Mouse (Mus musculus) lung, adult 18-20 months (tissue): ENCODE data around the gene Eps8.

ENCODE experiments used
- DNase-seq, 2 experiments: peaks; one replicate each; pipeline ENCODE4 v3.0.0; 2022; ENCODE audit warnings: mixed read lengths in 2 of 2

Gene Eps8

DNA sequence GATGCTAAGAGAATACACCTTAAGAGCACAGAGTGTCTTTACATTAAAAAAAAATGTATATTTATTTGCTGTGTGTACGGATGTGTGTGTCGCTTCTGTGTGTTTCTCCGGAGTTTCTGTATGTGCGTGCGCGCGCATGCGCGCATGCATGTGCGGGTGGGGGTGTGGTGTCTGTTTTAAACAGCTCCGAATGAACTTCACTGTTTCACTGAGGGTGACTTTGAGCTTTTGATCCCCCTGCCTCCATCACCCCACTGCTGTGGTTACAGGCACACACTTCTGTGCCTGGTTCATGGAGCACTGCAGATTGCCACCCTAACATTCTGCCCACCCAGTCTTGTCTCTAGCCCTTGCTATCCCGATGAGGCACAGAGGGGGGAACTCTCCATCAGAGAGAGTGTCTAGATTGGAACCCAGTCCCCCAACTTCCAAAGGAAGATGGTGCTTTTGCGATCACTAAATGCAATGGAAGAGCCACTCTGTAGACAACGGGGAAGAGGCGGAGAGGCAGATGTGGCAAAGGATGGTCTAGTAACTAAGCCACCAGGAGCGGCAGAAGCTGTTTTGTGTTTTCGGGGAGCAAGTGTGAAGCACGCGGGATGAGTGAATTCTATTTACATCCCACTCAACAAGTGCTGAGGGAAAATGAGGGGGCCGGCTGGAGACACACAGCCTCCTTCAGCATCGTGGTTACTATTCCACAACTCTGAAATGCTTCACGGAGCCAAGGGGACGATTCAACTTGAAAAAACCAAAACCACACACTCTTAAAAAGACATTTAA, 7.1 kb upstream of the Eps8 start:
- no peak for DNase-seq

DNA sequence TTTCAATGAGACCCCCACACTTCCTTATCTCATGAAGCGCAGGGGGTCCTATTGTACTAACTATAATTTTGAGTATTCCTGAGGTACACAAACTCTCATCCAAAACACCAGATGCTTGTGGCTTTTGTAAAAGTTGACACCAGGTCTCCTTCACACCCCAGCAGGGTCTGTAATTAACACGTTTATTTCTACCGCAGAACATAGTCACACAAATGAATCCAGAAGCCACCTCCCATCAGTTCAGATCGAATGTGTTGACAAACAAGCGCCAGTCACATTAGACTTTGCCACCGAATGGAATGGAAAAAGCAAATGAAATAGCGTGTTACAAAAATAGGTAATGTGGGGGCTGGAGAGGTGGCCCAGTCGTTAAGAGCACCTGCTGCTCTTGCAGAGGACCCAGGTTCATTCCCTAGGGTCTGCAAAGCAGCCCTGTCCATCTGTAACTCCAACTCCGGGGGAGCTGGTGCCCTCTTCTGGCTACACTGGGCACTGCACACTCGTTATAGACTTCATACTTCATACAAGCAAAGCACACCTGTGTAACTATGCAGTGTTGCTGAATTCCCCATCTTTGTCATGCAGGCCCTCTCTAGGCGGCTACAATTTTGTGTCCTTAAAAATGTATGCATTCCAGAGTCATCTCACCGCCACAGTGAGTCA, 3.9 kb upstream of the Eps8 start:
- no peak for DNase-seq

GRCm38 (mm10) chr6:137657203-137657602, 2.5 kb upstream of the Eps8 start:
- DNase-seq: no peak

DNA sequence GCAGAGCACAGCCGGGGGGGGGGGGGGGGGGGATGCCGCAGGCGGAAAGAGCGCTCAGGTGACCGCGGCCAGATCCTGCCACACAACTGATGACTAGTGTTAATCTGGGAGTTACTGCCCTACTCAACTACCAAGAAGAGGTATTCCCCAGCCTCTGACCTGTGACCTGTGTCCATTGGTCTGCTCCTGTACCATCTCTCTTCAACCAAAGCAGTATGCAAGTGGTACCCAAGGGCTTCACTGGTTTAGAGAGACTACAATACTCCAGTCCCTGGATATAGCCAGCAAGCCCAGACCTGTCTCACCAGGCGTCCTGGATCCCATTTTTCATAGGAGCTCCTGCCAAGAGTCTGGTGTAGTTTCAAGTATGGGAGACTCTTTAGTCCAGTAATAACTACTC, 5.1 kb downstream of the Eps8 start:
- DNase-seq: peak in 1 of 2 experiments; percentile 6

- peak; percentile 77 to 81 for DNase-seq
Measured at GRCm38 (mm10) chr6:137649068-137649480, 5.6 kb downstream of the Eps8 start.

DNA sequence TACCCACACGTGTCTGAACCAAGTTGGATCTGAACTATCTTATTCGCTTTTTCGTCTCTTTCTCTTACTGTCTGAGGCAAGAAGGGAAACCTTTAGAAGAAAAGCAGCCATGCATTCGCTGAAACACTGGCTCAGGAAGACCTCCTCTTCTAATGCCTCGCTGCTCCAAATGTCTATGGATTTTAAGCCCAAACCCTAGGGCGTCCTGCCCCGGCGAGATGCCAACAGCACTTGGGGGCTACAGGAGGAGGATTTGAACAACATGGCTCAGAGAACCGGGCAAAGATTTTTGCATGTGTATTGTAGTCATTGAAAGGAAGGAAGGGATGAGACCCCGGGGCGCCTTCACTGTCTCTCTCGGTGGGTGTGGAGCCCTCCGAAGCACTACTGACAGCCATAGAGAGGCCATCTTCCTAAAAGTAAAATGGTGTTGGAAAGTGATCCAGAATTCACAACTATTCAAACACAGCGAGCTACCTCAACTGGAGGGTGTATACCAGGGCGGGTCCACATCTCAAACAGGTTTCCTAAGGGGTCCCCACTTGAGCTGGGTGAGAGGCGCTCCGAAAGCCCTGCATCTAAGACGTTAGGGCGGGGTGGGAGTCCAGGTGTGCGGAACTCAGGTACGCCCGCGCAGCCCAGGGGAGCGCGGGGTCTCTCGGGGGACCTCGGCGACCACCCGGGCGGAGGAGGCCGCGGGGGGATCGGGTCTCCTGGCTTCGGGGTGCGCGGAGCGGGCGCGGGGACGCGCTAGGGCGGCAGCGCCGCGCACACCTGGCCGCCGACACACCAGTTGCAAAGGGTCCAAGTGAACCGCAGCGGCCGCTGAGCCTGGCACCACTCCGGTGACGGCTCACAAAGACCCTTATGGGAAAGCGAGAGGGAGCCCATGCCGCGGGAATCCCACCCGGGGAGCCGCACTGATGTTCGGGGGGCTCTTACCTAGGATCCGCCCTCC, 6.3 kb downstream of the Eps8 start:
- DNase-seq: no peak

- no peak for DNase-seq
Measured at GRCm38 (mm10) chr6:137647646-137648045, 7.0 kb downstream of the Eps8 start.

GRCm38 (mm10) chr6:137646726-137647125, 8.0 kb downstream of the Eps8 start:
- no peak for DNase-seq

GRCm38 (mm10) chr6:137644893-137645292, 9.8 kb downstream of the Eps8 start:
- DNase-seq: no peak

DNA sequence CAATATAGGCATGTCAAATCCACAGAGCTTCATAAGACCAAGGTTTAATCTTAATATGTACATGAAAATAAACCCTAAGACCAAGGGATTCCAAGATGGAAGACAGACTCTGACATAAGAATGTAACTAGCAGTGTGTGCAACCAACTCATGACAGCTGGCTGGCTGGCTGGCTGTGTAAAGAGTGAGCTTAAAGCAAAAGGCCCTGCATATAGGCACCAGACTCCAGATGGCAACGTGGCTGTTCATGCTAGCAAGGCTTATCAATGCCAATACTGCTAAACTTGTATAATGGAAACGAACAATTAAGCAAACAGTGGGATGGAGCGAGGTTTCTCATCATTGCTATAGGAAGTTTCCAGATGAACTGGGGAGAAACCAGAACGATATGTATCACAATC, 10.9 kb downstream of the Eps8 start:
- no peak for DNase-seq

GRCm38 (mm10) chr6:137641642-137642041, 13.0 kb downstream of the Eps8 start:
- DNase-seq: no peak

DNA sequence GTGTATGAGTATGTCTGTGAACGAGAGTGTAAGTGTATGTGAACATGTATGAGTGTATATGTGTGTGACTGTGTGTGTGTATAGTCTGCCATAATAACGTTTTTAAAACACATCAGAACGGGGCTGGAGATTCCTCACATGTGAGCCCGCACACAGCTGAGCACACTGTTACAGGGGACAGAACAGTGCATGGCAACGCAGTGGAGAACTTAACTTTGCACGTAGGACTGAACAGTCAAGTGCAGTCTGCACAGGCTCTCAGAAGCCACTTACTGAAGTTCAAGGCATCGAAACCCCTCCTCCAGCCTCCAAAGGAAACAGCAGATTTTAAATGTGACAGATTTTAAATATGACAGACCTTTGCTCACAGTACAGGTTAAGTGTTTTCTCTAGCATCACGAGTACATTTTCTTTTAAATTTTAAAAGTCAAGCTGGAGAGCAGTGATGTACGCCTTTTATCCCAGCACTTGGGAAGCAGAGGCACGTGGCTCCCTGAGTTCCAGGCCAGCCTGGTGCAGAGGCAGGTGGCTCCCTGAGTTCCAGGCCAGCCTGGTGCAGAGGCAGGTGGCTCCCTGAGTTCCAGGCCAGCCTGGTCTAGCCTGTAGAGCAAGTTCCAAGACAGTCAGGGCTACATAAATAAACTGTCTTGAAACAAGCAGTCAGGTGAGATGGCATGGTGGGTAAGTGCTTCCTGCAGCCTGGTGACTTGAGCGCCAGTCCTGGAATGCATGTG, 15.7 kb downstream of the Eps8 start:
- DNase-seq: no peak

DNA sequence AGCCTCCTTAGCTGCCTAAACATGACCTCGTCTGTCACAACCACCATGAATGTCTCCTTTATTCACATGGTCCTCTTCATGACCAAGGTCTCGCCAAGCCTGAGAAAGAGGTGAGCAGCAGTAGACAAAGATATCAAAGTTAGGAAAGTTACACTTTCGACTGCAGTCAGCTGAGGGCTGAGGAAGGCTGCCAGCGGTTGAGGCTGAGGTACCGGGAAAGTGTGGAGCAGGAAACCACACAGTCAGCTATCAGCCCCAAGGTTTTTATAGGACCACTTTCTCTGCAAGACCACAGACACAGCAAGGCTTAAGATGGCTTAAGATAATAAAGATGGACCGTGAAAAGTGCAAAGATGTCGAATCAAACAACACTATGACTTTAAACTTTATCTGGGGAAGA, 17.2 kb downstream of the Eps8 start:
- no peak for DNase-seq

GRCm38 (mm10) chr6:137636131-137636530, 18.5 kb downstream of the Eps8 start:
- DNase-seq: no peak

DNA sequence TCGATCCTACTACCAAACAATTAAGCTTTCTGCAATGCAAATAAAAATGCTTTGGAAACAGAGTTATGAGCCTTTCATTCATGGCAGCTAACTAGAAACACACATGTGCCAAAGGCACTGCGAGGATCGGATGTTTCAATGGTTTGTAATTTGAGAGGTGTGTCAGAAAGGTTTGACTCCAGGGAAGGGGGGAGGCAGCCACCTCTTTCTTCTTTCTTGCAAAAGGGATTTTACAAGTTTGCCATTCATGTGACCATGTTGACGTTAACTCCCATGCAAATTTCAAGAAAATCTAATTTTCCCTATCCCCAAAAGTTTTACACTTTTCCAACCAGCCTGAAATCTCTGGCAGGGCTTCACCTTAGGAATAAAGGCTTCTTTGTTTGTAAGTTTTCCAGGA, 21.1 kb downstream of the Eps8 start:
- DNase-seq: no peak

DNA sequence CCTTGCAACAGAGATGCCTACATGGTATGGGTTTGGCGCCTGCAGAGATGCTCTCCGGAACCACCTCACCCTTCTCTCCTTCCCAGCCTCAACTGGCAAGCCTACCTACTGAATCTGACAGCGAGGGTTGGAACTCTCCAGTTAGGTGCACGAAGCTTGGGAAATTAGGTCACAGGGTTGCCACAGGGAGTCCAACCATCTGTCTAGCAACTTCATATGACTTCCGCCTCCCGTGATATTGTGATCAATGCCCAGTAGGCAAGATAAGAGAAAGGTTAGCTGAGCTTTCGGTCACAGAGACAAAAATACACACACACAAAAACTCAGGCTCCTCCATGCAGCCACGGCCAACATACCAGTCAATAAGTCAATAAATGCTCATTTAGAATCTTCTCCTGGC, 21.6 kb downstream of the Eps8 start:
- DNase-seq: no peak

GRCm38 (mm10) chr6:137630387-137630786, 24.3 kb downstream of the Eps8 start:
- DNase-seq: no peak

DNA sequence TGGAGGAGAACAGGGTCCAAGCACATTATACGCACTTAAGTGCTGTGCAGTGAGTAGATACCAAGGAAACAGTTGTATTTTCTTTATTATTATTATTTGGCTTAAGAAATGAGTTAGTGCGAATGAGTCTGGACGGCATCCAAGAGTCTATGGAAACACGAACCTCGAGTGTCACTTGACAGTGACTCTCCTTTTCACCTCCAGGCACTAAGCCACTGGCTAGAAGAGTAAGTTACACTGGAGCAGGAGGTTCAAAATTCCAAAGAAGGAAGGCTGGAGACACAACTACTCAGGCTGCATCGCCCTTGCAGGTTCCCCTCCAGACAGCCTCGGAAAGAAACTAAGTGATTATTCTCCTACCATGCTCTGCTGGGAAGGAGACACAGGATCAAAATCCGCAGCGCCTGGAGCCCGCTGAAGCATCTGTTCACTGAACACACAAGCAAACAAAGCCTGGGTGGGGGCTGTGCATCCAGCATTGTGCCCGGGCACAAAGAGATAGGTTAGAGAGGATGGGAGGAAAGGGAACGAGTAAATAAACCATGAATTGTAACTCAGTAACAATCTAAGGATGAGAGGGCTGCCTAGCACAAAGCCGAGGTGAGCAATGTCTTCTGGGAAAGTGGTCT, 25.0 kb downstream of the Eps8 start:
- peak in 1 of 2 experiments; percentile 52 for DNase-seq

- DNase-seq: no peak
Measured at GRCm38 (mm10) chr6:137628715-137629114, 26.0 kb downstream of the Eps8 start.

DNA sequence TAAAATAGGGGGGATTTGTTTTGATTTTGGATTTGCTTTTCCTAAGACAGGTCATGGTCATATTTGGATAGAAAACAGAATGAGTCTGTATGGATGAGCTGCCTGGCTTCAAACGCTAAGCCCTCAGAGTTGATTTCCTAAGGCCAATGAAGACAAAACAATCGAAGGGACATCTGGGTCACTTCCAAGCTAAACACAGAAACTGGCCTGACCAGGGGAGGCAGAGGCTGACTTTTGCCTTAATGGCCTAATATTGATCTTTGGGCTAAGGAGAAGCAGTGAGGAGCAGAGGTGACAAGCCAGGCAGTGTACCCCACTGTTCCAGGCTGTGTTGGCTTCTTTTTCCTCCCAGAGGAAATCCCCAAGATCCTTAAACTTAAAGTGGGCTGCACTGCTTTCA, 33.7 kb downstream of the Eps8 start:
- DNase-seq: peak in 1 of 2 experiments; percentile 32

- DNase-seq: no peak
Measured at GRCm38 (mm10) chr6:137613903-137614302, 40.8 kb downstream of the Eps8 start.

GRCm38 (mm10) chr6:137612071-137612547, 42.6 kb downstream of the Eps8 start:
- peak; percentile 76 to 85 for DNase-seq
